Mouse (Mus musculus) left cerebral cortex, postnatal 4 days (tissue): ENCODE data around the gene Mlst8. TPM values are rescaled to one million over a fixed set of nuclear protein-coding genes. Genes with fewer than 3 reads are reported as not detected.
A peak's percentile ranks its signal among the peaks of the same experiment; 100 is the strongest.

Source experiments
- DNase-seq: peaks from one replicate; pipeline ENCODE4 v3.0.0-alpha.2; 2022
- intact Hi-C: fragments of 180-260 bp; cut with DNase I; formaldehyde crosslinking; loops from one replicate; pipeline ENCODE4 v1.15.1; 2025
- total RNA-seq, 2 experiments: library from RNA; stranded (reverse); gene quantifications; 2 replicates each; pipeline ENCODE4 v1.2.3; 2021

The Mlst8 gene
- total RNA-seq, 2 experiments from 2014 or later: 33.4 to 39.1 TPM

- no peak for DNase-seq
These were observed 10.6 kb upstream of the Mlst8 start for GRCm38 (mm10) chr17:24489265-24490030.

GRCm38 (mm10) chr17:24488662-24489264, 9.9 kb upstream of the Mlst8 start:
- DNase-seq: peak; percentile 50
- intact Hi-C loops: no loop called here

More at GRCm38 (mm10) chr17:24489265-24490030, 10.6 kb upstream of the Mlst8 start:
- intact Hi-C loops: no loop called here

GRCm38 (mm10) chr17:24488186-24488661, 9.3 kb upstream of the Mlst8 start, which contains the start of gene Caskin1:
Caskin1 (plus strand) TSS chr17:24488601.
- DNase-seq: peak; percentile 61
- intact Hi-C loops: no loop called here

GRCm38 (mm10) chr17:24485090-24485860, 6.4 kb upstream of the Mlst8 start:
- intact Hi-C loops: no loop called here

GRCm38 (mm10) chr17:24483495-24483894, 4.6 kb upstream of the Mlst8 start:
- DNase-seq: no peak
- intact Hi-C loops: no loop called here

More at GRCm38 (mm10) chr17:24485090-24485860, 6.4 kb upstream of the Mlst8 start:
- peak; percentile 84 for DNase-seq

- intact Hi-C loops: no loop called here
- DNase-seq: no peak
These were observed 2.3 kb upstream of the Mlst8 start for GRCm38 (mm10) chr17:24481027-24481815.

- no peak for DNase-seq
- intact Hi-C loops: no loop called here
These were observed 1.4 kb upstream of the Mlst8 start for GRCm38 (mm10) chr17:24480201-24480826.

- DNase-seq: no peak
- intact Hi-C loops: no loop called here
These were observed 553 bp upstream of the Mlst8 start for GRCm38 (mm10) chr17:24479431-24479830.

- intact Hi-C loops: no loop called here
These were observed 785 bp downstream of the Mlst8 start for GRCm38 (mm10) chr17:24477985-24478600.

GRCm38 (mm10) chr17:24477053-24477984, 1.6 kb downstream of the Mlst8 start:
- DNase-seq: no peak
- intact Hi-C loops: no loop called here

More at GRCm38 (mm10) chr17:24477985-24478600, 785 bp downstream of the Mlst8 start:
- peak; percentile 45 for DNase-seq

- DNase-seq: no peak
- intact Hi-C loops: no loop called here
These were observed 2.7 kb downstream of the Mlst8 start for GRCm38 (mm10) chr17:24476022-24476776.

GRCm38 (mm10) chr17:24475586-24475985, 3.3 kb downstream of the Mlst8 start:
- no peak for DNase-seq
- intact Hi-C loops: no loop called here

- DNase-seq: no peak
- intact Hi-C loops: no loop called here
These were observed 4.3 kb downstream of the Mlst8 start for GRCm38 (mm10) chr17:24474557-24474956.

- intact Hi-C loops: no loop called here
- DNase-seq: no peak
These were observed 5.1 kb downstream of the Mlst8 start, which contains the start of gene Bricd5 for GRCm38 (mm10) chr17:24473612-24474275. Bricd5 (plus strand) TSS chr17:24473884.

- intact Hi-C loops: no loop called here
- DNase-seq: peak; percentile 58
These were observed 6.4 kb downstream of the Mlst8 start for GRCm38 (mm10) chr17:24472512-24472911.

- DNase-seq: peak; percentile 36
- intact Hi-C loops: no loop called here
These were observed 8.0 kb downstream of the Mlst8 start for GRCm38 (mm10) chr17:24470701-24471527.
